Mouse (Mus musculus) NIH3T3 (cell line): ENCODE data around the gene Def8.
A peak's percentile ranks its signal among the peaks of the same experiment; 100 is the strongest.
"Not testable (repeated sequence)": the region's sequence is repeated elsewhere in the genome, so short reads cannot be mapped to it uniquely, and the experiment has no call there.

Experiments used
- DNase-seq: peaks from one replicate; pipeline ENCODE4 v3.0.0-alpha.2; 2012; ENCODE audit warnings: low read depth

The Def8 gene

GRCm38 (mm10) chr8:123433241-123433974 lies 10.1 kb downstream of the Def8 start:
- DNase-seq: not testable (repeated sequence)

GRCm38 (mm10) chr8:123441788-123442187 lies 18.5 kb downstream of the Def8 start:
- no peak for DNase-seq

GRCm38 (mm10) chr8:123442351-123442750 lies 19.0 kb downstream of the Def8 start:
- no peak for DNase-seq

- DNase-seq: peak; percentile 96
These were observed 19.7 kb downstream of the Def8 start for GRCm38 (mm10) chr8:123442871-123443575.

GRCm38 (mm10) chr8:123443576-123443921 lies 20.2 kb downstream of the Def8 start:
- DNase-seq: no peak

GRCm38 (mm10) chr8:123444131-123444530 lies 20.8 kb downstream of the Def8 start:
- DNase-seq: no peak

GRCm38 (mm10) chr8:123445981-123446380 lies 22.7 kb downstream of the Def8 start:
- no peak for DNase-seq

GRCm38 (mm10) chr8:123446799-123447198 lies 23.5 kb downstream of the Def8 start:
- DNase-seq: no peak

- DNase-seq: no peak
These were observed 27.5 kb downstream of the Def8 start for GRCm38 (mm10) chr8:123450783-123451182.

- DNase-seq: not testable (repeated sequence)
These were observed 28.4 kb downstream of the Def8 start for GRCm38 (mm10) chr8:123451747-123452146.

- DNase-seq: no peak
These were observed 28.8 kb downstream of the Def8 start for GRCm38 (mm10) chr8:123452149-123452548.

- no peak for DNase-seq
These were observed 30.0 kb downstream of the Def8 start for GRCm38 (mm10) chr8:123453291-123453690.

GRCm38 (mm10) chr8:123453951-123454350 lies 30.6 kb downstream of the Def8 start:
- DNase-seq: no peak

- DNase-seq: no peak
These were observed 31.2 kb downstream of the Def8 start for GRCm38 (mm10) chr8:123454559-123454958.

- DNase-seq: no peak
These were observed 40.3 kb downstream of the Def8 start for GRCm38 (mm10) chr8:123463651-123464050.

GRCm38 (mm10) chr8:123467476-123467875 lies 44.1 kb downstream of the Def8 start:
- peak; percentile 64 for DNase-seq

- not testable (repeated sequence) for DNase-seq
These were observed 49.7 kb downstream of the Def8 start for GRCm38 (mm10) chr8:123472991-123473390.

- DNase-seq: not testable (repeated sequence)
These were observed 51.2 kb downstream of the Def8 start for GRCm38 (mm10) chr8:123474549-123474948.

GRCm38 (mm10) chr8:123476911-123477736 lies 53.8 kb downstream of the Def8 start:
- DNase-seq: peak; percentile 18

- DNase-seq: peak; percentile 95
These were observed 54.5 kb downstream of the Def8 start, which contains the start of gene Afg3l1 for GRCm38 (mm10) chr8:123477737-123478258. Gene Afg3l1 (plus strand): TSS chr8:123477903.

- DNase-seq: peak; percentile 68
These were observed 55.3 kb downstream of the Def8 start for GRCm38 (mm10) chr8:123478456-123479218.
